Comparison of ENCODE assay signal across 8 mouse cellular contexts in the genomic region with DNA sequence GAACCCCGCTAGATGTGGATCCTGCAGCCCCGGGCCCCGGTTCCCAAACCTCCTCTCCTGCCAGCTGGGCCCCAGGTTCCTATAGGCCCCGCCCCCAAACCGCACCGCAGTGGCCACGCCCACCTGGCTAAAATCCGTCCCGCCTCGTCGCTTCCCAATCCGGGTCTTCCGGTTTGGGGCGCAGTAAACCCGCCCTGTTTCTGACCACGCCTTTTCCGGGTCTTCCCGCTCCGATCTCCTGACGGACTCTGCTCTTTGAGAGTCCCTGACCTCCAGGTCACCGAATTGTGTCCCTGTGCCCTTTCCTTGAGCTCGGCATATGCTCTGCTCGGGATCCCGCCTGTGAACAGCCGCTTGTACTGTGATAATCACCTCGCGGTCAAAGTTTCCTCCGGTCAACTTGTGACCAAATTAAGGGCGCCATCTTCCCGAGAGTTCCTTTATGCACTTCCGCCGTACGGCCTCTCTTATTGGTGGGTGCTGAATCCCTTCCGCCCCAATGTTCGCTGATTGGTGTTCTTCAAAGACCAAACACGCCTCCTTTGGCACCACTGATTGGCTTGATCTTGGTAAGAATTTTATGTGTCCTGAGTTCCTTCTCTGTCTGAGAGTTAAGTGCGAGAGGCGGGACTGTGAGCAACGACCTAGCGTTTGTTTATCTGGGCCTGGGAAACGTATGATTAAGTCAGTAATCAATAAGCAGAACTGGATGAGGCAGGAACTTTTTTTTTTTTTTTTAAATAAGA. TPM values are rescaled to one million over a fixed set of nuclear protein-coding genes. Genes with fewer than 3 reads are reported as not detected.
DNase-seq lines count a peak whose midpoint lies in the region; ATAC-seq lines count a peak whose summit lies in the region.

Gene Mospd3, minus strand, starts transcription at position 440 of the 746 bp plus-strand sequence.

- H3K4me1 ChIP-seq in forebrain, embryonic 14.5 days (ENCODE audit: control insufficient read depth, insufficient read depth, low read length): peaks cover 18% of the 10 kb centered on the region
- peaks cover 30% of the 10 kb centered on the region for H3K4me1 ChIP-seq in neural tube, embryonic 15.5 days

- no peaks in the 10 kb centered on the region for H3K9me3 ChIP-seq in forebrain, embryonic 14.5 days (replicated peaks; ENCODE audit: control insufficient read depth, low read length)
- no peaks in the 10 kb centered on the region for H3K9me3 ChIP-seq in neural tube, embryonic 15.5 days (replicated peaks)

- peak within 1 kb of the TSS; percentile 74 for H3K4me3 ChIP-seq in forebrain, embryonic 14.5 days (ENCODE audit: low read depth, low read length)
- peak within 1 kb of the TSS; percentile 85 for H3K4me3 ChIP-seq in neural tube, embryonic 15.5 days (replicated peaks)

- H3K9ac ChIP-seq in forebrain, embryonic 14.5 days (ENCODE audit: low read length): peak within 1 kb of the TSS; percentile 86
- peak within 1 kb of the TSS; percentile 87 for H3K9ac ChIP-seq in neural tube, embryonic 15.5 days (replicated peaks)

- no peaks in the 10 kb centered on the region for H3K27me3 ChIP-seq in forebrain, embryonic 14.5 days (replicated peaks; ENCODE audit: control insufficient read depth, insufficient read depth, low read length)
- H3K27me3 ChIP-seq in neural tube, embryonic 15.5 days (replicated peaks): no peaks in the 10 kb centered on the region

- intact Hi-C loops in heart, postnatal 14 days (cut with DNase I): loop anchor here (2.0 kb wide), 1 partner anchor 68 kb away; the partner anchor contains the start of genes Epo and Gnb2

- H3K36me3 ChIP-seq in forebrain, embryonic 14.5 days (ENCODE audit: control insufficient read depth, insufficient read depth, low read length): no peaks in the 10 kb centered on the region
- peaks cover 9% of the 10 kb centered on the region for H3K36me3 ChIP-seq in neural tube, embryonic 15.5 days

- H3K4me2 ChIP-seq in forebrain, embryonic 14.5 days (ENCODE audit: low read length): peak within 1 kb of the TSS; percentile 95
- H3K4me2 ChIP-seq in neural tube, embryonic 15.5 days: peak within 1 kb of the TSS; percentile 90

- peak; percentile 97 for ATAC-seq in forebrain, embryonic 14.5 days
- ATAC-seq in neural tube, embryonic 15.5 days (ENCODE audit: low FRiP score): peak; percentile 96

- peak within 1 kb of the TSS; percentile 78 for H3K27ac ChIP-seq in forebrain, embryonic 14.5 days (ENCODE audit: low read depth, low read length)
- peak within 1 kb of the TSS; percentile 92 for H3K27ac ChIP-seq in neural tube, embryonic 15.5 days (replicated peaks)

- WGBS in forebrain, embryonic 14.5 days: under 1% methylated on average over 41 of the region's 41 CpGs
- WGBS in neural tube, embryonic 15.5 days: under 1% methylated on average over 41 of the region's 41 CpGs

- peak; percentile 99 for DNase-seq in ES-CJ7 (ENCODE audit: low read depth, low spot score)
- DNase-seq in cerebellum, adult 11 months: peak; percentile 95
- DNase-seq in forebrain, embryonic 14.5 days (ENCODE audit: low spot score): peak; percentile 99
- peak; percentile 96 to 97 for DNase-seq in heart, postnatal 14 days
- peak; percentile 96 for DNase-seq in layer of hippocampus, adult 11-12 months (ENCODE audit: low spot score)
- peak; percentile 96 to 98 for DNase-seq in lung, adult 18-20 months
- peak; percentile 96 for DNase-seq in testis, postnatal 14 days (ENCODE audit: low spot score)

RNA-seq across cellular contexts. Expression of gene Mospd3, which starts in this region (rescaled TPM):
- polyA plus RNA-seq in forebrain, embryonic 14.5 days (2014; fragmentation: Nextera tagmentation; extraction: Ambion mirVana): 44.4 and 58.4 TPM in 2 replicates
- 10 to 100 TPM; 22.0 to 22.3 TPM for total RNA-seq in heart, postnatal 14 days (2021)
- polyA plus RNA-seq in neural tube, embryonic 15.5 days (2015; fragmentation: Nextera tagmentation; extraction: Ambion mirVana): 64.6 and 66.9 TPM in 2 replicates

Comparison
In these comparisons a context has a peak if more than half of its experiments do, and no peak if none do; other contexts are left out.
1. Peak in every context shown above with its lines: DNase-seq, ATAC-seq, H3K4me3 ChIP-seq and H3K27ac ChIP-seq.